Mouse (Mus musculus) E14TG2a.4 (cell line): ENCODE measurements around the gene Crk.

Source experiments
- CTCF ChIP-seq: conservative IDR thresholded peaks from 2 replicates; pipeline ENCODE4 v1.5.1; 2014; ENCODE audit warnings: low read length
- NANOG ChIP-seq: IDR thresholded peaks from 2 replicates; pipeline ENCODE4 v1.6.1; 2014; ENCODE audit warnings: borderline replicate concordance, low read length, mixed read lengths

DNA sequence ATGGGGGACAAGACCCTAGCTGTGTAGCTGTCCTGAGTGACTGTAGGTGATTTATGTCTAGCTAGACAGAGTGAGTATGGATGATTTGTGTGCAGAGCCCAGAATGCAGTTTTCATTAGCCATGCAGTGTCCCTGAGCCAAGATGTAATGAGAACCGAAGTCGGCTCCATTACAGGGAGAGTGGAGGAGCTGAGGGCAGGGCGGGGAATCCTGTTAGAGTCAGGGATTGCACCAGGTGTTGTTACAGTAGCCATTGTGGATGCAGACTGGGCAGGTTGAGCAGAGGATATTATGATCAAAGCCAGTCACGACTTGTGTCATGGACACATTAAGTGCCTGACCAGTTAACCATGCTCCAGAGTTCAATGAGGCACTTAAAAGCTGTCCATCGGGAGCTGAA, 35.7 kb upstream of the Crk start:
- TF ChIP-seq CTCF (no peak), NANOG (no peak)
